Mouse (Mus musculus): ENCODE data around the gene Rhno1. TPM values are rescaled to one million over a fixed set of nuclear protein-coding genes. Genes with fewer than 3 reads are reported as not detected.
A peak's percentile ranks its signal among the peaks of the same experiment; 100 is the strongest.
"Not testable (repeated sequence)": the region's sequence is repeated elsewhere in the genome, so short reads cannot be mapped to it uniquely, and the experiment has no call there.

Gene Rhno1
- polyA plus RNA-seq, 1 experiment from 2014 or later: 193 TPM

DNA sequence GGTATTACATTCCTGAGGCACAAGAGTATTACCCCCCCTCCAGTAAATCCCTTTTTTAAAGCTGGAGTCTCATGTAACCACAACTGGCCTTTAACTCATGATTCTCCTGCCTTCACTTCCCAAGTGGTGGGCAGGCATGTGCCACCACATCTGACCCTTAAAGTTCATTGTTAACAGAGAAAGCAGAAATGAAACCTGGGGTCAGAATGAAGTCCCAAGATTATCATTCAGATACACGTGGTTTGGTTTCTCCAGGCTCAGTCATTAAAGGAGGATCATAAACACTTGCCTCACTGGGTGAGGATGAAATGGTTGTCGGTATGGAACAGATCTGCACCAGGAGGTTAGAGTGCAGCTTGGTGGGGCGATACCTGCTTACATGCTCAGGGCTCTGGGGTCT lies 18.5 kb upstream of the Rhno1 start:
- WGBS: 78% methylated on average over 3 of the region's 3 CpGs
- Histone ChIP-seq H3K9me3 (no peaks in the 10 kb centered on the region), H3K27me3 (replicated peaks; ENCODE audit: low read depth, poor library complexity, severe bottlenecking) (no peaks in the 10 kb centered on the region), H3K4me1 (no peaks in the 10 kb centered on the region), H3K4me3 (no peak overlapping the region), H3K36me3 (replicated peaks) (peaks cover 17% of the 10 kb centered on the region), H3K27ac (replicated peaks) (no peak overlapping the region)
- DNase-seq (ENCODE audit: low spot score): no peak

DNA sequence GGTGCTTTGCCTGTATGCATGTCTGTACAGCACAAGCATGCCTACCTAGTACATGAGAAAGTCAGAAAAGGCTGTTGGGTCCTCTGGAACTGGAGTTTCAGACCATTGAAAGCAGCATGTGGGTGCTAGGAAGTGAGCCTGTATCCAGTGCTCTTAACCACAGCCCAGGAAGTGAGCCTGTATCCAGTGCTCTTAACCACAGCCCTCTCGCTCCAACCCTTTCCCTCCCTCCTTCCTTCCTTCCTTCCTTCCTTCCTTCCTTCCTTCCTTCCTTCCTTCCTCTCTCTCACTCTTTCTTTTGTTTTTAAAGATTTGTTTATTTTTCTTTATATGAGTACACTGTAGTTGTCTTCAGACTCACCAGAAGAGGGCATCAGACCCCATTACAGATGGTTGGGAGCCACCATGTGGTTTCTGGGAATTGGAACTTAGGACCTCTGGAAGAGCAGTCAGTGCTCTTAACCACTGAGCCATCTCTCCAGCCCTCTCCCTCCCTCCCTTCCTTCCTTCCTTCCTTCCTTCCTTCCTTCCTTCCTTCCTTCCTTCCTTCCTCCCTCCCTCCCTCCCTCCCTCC lies 18.0 kb upstream of the Rhno1 start:
- H3K27me3 ChIP-seq (replicated peaks; ENCODE audit: low read depth, poor library complexity, severe bottlenecking); H3K4me3 ChIP-seq; H3K27ac ChIP-seq (replicated peaks); H3K9me3 ChIP-seq; H3K4me1 ChIP-seq; DNase-seq (ENCODE audit: low spot score): not testable (repeated sequence)
- 56% methylated on average over 1 of the region's 1 CpGs for WGBS
- H3K36me3 ChIP-seq (replicated peaks): peaks cover 22% of the 10 kb centered on the region

DNA sequence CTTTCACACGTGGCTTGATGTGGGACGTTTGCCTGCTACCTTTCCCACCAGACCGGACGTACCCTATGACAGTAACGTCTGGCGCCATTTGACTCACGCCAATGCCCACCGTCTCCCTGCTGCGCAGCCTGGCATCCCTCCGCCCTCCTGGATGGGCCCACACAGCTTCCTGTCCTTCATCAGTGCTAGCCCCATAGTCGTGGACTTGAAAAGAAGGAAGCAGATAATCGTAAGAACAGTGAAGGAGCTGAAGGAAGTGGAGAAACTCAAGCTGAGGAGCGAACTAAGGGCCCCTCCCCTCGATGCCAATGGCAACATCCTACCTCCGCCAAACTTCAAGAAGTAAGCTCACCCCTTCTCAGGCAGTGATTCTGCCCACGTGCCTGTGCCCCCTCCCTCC lies 16.9 kb upstream of the Rhno1 start:
- Histone ChIP-seq H3K9me3 (no peaks in the 10 kb centered on the region), H3K36me3 (replicated peaks) (peaks cover 31% of the 10 kb centered on the region), H3K4me1 (peaks cover 7% of the 10 kb centered on the region), H3K27me3 (replicated peaks; ENCODE audit: low read depth, poor library complexity, severe bottlenecking) (no peaks in the 10 kb centered on the region), H3K4me3 (no peak overlapping the region), H3K27ac (replicated peaks) (no peak overlapping the region)
- WGBS: 88% methylated on average over 16 of the region's 16 CpGs
- no peak for DNase-seq (ENCODE audit: low spot score)

DNA sequence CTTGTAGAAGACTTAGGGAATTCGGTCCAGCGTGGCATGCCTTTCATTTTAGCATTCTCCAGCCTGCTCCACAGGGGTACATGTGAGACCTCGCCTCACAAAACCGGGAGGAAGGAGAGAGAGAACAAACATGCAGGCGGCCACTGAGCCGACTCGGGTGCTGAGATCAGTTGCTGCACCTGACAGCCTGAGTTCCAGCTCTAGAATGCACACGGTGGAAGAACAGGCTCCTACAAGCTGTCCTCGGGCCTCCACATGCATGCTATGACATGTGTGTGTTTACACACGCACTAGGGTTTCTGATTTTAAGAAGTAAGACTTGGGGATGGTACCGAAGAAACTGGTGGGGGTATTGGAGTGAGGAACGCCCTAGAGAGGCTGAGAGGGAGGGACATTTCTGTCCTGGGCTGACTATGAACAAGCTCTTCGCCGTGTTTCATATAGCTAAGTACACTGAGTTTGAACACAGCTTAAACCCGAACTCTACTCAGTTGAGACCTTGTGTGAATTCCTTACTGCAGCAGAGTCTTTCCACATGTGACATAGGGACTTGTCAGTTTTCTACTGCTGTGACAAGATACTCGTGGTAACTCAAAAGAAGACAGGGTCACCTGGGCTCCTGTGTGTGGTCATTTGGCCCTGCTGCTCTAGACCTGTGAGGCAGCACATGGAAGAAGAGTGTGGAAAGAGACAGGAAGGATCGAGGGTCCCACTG lies 13.8 kb upstream of the Rhno1 start:
- no peak for DNase-seq (ENCODE audit: low spot score)
- H3K36me3 ChIP-seq (replicated peaks): peaks cover 62% of the 10 kb centered on the region
- no peaks in the 10 kb centered on the region for H3K9me3 ChIP-seq
- no peak overlapping the region for H3K4me3 ChIP-seq
- no peaks in the 10 kb centered on the region for H3K27me3 ChIP-seq (replicated peaks; ENCODE audit: low read depth, poor library complexity, severe bottlenecking)
- H3K4me1 ChIP-seq: peaks cover 24% of the 10 kb centered on the region
- 90% methylated on average over 17 of the region's 17 CpGs for WGBS
- H3K27ac ChIP-seq (replicated peaks): no peak overlapping the region

DNA sequence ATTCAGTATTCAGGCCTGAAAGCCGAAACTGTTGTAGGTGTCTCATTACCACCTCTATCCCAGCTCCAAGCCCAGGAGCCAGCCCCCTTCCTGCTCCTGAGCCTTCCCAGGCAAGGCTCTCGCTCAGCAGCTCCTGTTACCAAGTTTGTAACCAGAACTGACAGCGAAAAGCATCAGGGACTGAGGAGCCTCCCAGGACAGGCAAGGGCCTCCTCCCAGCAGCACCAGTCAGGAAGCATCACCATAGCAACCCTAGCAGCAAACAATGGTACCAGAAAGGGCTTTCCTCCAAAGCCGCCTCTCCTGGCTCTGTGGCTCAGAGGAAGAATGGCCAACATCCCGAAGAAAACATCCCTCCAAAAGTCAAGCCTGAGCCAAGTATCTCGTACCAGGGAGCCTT lies 12.5 kb upstream of the Rhno1 start, which contains the start of the genes Tex52 and Gm44596:
Gene Tex52, plus strand, starts transcription at position 265 of the 400 bp plus-strand sequence.
Gene Gm44596, plus strand, starts transcription at position 312 of the 400 bp plus-strand sequence.
- Histone ChIP-seq H3K9me3 (no peaks in the 10 kb centered on the region), H3K36me3 (replicated peaks) (peaks cover 75% of the 10 kb centered on the region), H3K4me3 (peak within 1 kb of the TSS; percentile 22; the same call in 1 of the 2 replicates), H3K4me1 (peaks cover 24% of the 10 kb centered on the region), H3K27ac (replicated peaks) (peak within 1 kb of the TSS; percentile 48; the same call in 1 of the 2 replicates), H3K27me3 (replicated peaks; ENCODE audit: low read depth, poor library complexity, severe bottlenecking) (no peaks in the 10 kb centered on the region)
- 36% methylated on average over 6 of the region's 6 CpGs for WGBS
- DNase-seq (ENCODE audit: low spot score): peak; percentile 64

- H3K27ac ChIP-seq (replicated peaks): no peak overlapping the region
- WGBS: 95% methylated on average over 5 of the region's 5 CpGs
- no peak for DNase-seq (ENCODE audit: low spot score)
- peaks cover 23% of the 10 kb centered on the region for H3K4me1 ChIP-seq
- H3K9me3 ChIP-seq: no peaks in the 10 kb centered on the region
- no peak overlapping the region for H3K4me3 ChIP-seq
- peaks cover 100% of the 10 kb centered on the region for H3K36me3 ChIP-seq (replicated peaks)
- no peaks in the 10 kb centered on the region for H3K27me3 ChIP-seq (replicated peaks; ENCODE audit: low read depth, poor library complexity, severe bottlenecking)
These were observed 7.3 kb upstream of the Rhno1 start for GRCm38 (mm10) chr6:128370040-128370439.

- Histone ChIP-seq H3K27me3 (replicated peaks; ENCODE audit: low read depth, poor library complexity, severe bottlenecking) (no peaks in the 10 kb centered on the region), H3K4me1 (peaks cover 23% of the 10 kb centered on the region), H3K9me3 (no peaks in the 10 kb centered on the region), H3K4me3 (no peak overlapping the region), H3K27ac (replicated peaks) (no peak overlapping the region), H3K36me3 (replicated peaks) (peaks cover 72% of the 10 kb centered on the region)
- DNase-seq (ENCODE audit: low spot score): no peak
- 96% methylated on average over 5 of the region's 5 CpGs for WGBS
These were observed 3.8 kb upstream of the Rhno1 start for GRCm38 (mm10) chr6:128366466-128366865.

- Histone ChIP-seq H3K27ac (replicated peaks) (no peak overlapping the region), H3K9me3 (no peaks in the 10 kb centered on the region), H3K36me3 (replicated peaks) (peaks cover 63% of the 10 kb centered on the region), H3K4me3 (peak overlapping the region; percentile 21; the same call in 1 of the 2 replicates), H3K4me1 (peaks cover 40% of the 10 kb centered on the region), H3K27me3 (replicated peaks; ENCODE audit: low read depth, poor library complexity, severe bottlenecking) (no peaks in the 10 kb centered on the region)
- WGBS: 85% methylated on average over 6 of the region's 6 CpGs
- DNase-seq (ENCODE audit: low spot score): no peak
These were observed 2.0 kb upstream of the Rhno1 start for GRCm38 (mm10) chr6:128364721-128365120.

- Histone ChIP-seq H3K4me3 (peak overlapping the region; percentile 88), H3K27me3 (replicated peaks; ENCODE audit: low read depth, poor library complexity, severe bottlenecking) (no peaks in the 10 kb centered on the region), H3K4me1 (peaks cover 43% of the 10 kb centered on the region), H3K27ac (replicated peaks) (peak overlapping the region; percentile 96), H3K9me3 (no peaks in the 10 kb centered on the region), H3K36me3 (replicated peaks) (peaks cover 59% of the 10 kb centered on the region)
- DNase-seq (ENCODE audit: low spot score): no peak
- 1% methylated on average over 46 of the region's 46 CpGs for WGBS
These were observed 505 bp upstream of the Rhno1 start for GRCm38 (mm10) chr6:128363007-128363825.

- no peak for DNase-seq (ENCODE audit: low spot score)
- Histone ChIP-seq H3K4me1 (peaks cover 43% of the 10 kb centered on the region), H3K9me3 (no peaks in the 10 kb centered on the region), H3K4me3 (peak overlapping the region; percentile 88), H3K27ac (replicated peaks) (peak overlapping the region; percentile 96), H3K27me3 (replicated peaks; ENCODE audit: low read depth, poor library complexity, severe bottlenecking) (no peaks in the 10 kb centered on the region), H3K36me3 (replicated peaks) (peaks cover 59% of the 10 kb centered on the region)
- WGBS: 17% methylated on average over 9 of the region's 9 CpGs
These were observed 810 bp downstream of the Rhno1 start for GRCm38 (mm10) chr6:128361901-128362300.

DNA sequence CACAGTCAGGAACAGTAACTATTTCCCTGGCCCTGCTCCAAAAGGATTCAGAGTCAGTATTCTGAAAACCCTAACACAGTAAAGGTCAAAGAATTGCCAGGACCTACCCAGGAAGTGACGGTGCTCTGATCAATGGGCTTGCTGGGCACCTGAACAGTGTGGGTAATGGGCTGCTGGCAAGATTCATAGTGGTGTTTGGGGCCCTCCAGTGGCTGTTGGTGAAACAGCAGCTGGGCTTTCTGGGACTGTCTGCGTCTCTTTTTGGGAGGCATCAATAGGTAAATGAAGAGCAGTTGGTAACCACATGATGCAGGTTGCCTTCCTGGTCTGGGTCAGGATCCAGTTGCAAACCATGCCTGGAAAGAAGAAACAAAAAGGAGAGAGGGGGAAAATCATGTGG lies 3.7 kb downstream of the Rhno1 start:
- no peaks in the 10 kb centered on the region for H3K9me3 ChIP-seq
- WGBS: 39% methylated on average over 2 of the region's 2 CpGs
- peaks cover 38% of the 10 kb centered on the region for H3K36me3 ChIP-seq (replicated peaks)
- peaks cover 46% of the 10 kb centered on the region for H3K4me1 ChIP-seq
- H3K27me3 ChIP-seq (replicated peaks; ENCODE audit: low read depth, poor library complexity, severe bottlenecking): no peaks in the 10 kb centered on the region
- no peak overlapping the region for H3K4me3 ChIP-seq
- peak; percentile 72 for DNase-seq (ENCODE audit: low spot score)
- H3K27ac ChIP-seq (replicated peaks): no peak overlapping the region

DNA sequence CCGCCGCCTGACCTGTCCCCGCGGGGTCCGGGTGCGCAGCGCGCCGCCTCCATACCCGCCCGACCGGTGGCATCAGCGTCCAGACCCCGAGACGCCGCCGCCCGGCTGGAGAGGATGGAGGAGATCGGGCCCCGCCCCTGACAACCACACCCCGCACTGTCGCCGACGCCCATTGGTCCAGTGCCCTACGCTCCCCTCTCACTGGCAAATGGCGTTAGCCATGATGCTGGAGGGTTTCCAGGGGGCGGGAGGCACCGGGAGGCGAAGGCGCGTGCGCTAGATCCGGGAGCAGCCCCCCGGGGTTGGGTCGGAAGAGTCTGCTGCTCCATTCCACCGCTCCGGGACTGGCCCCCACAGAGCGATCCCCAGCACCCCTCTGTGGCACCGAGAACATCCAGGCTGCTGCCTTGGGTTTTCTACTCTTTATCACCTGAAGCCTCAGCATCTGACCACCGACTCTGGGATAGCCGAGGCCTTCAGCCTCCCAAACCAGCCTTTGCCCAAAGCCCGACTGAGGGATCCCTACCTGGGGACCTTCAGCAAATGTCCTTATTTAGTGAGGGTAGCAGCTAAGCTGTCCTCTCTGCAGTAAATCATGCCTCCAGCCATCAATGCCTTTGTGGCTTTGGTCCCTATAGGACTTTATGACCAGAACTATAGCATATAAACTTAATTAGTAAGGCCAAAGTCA lies 6.8 kb downstream of the Rhno1 start, which contains the start of gene Tulp3:
Gene Tulp3, minus strand, starts transcription at position 126 of the 691 bp plus-strand sequence.
- Histone ChIP-seq H3K36me3 (replicated peaks) (peaks cover 51% of the 10 kb centered on the region), H3K27me3 (replicated peaks; ENCODE audit: low read depth, poor library complexity, severe bottlenecking) (no peaks in the 10 kb centered on the region), H3K4me3 (peak within 1 kb of the TSS; percentile 88), H3K9me3 (no peaks in the 10 kb centered on the region), H3K27ac (replicated peaks) (peak within 1 kb of the TSS; percentile 92), H3K4me1 (peaks cover 36% of the 10 kb centered on the region)
- peak; percentile 100 for DNase-seq (ENCODE audit: low spot score)
- under 1% methylated on average over 42 of the region's 42 CpGs for WGBS

Measured in embryonic facial prominence, embryonic 10.5 days (tissue).